Mouse (Mus musculus): ENCODE measurements around the gene Gca.
"Not testable (repeated sequence)": the region's sequence is repeated elsewhere in the genome, so short reads cannot be mapped to it uniquely, and the experiment has no call there.

Gca gene

GRCm38 (mm10) chr2:62670767-62671166 is 6.7 kb downstream of the Gca start:
- no peak for DNase-seq

- DNase-seq = no peak
Observed at GRCm38 (mm10) chr2:62672788-62673187, 8.7 kb downstream of the Gca start.

- no peak for DNase-seq
Observed at GRCm38 (mm10) chr2:62681667-62682066, 17.6 kb downstream of the Gca start.

- DNase-seq = no peak
Observed at GRCm38 (mm10) chr2:62684989-62685595, 21.0 kb downstream of the Gca start.

- DNase-seq = no peak
Observed at GRCm38 (mm10) chr2:62685934-62686333, 21.8 kb downstream of the Gca start.

- DNase-seq = no peak
Observed at GRCm38 (mm10) chr2:62706313-62706712, 42.2 kb downstream of the Gca start.

- no peak for DNase-seq
Observed at GRCm38 (mm10) chr2:62709633-62710032, 45.5 kb downstream of the Gca start.

- not testable (repeated sequence) for DNase-seq
Observed at GRCm38 (mm10) chr2:62714362-62714761, 50.3 kb downstream of the Gca start.

GRCm38 (mm10) chr2:62715260-62715659 is 51.2 kb downstream of the Gca start:
- no peak for DNase-seq

GRCm38 (mm10) chr2:62717270-62717669 is 53.2 kb downstream of the Gca start:
- no peak for DNase-seq

GRCm38 (mm10) chr2:62718411-62718810 is 54.3 kb downstream of the Gca start:
- DNase-seq = no peak

- no peak for DNase-seq
Observed at GRCm38 (mm10) chr2:62725946-62726345, 61.9 kb downstream of the Gca start.

- no peak for DNase-seq
Observed at GRCm38 (mm10) chr2:62727732-62728131, 63.6 kb downstream of the Gca start.

GRCm38 (mm10) chr2:62730671-62731070 is 66.6 kb downstream of the Gca start:
- no peak for DNase-seq

GRCm38 (mm10) chr2:62743098-62743497 is 79.0 kb downstream of the Gca start:
- no peak for DNase-seq

Data from spleen, adult 18-20 months (tissue).